Mouse (Mus musculus) heart, adult 9 months (tissue): Measurements from ENCODE around the gene Acap1.

Experiments
- DNase-seq, 2 experiments: peaks; one replicate each; pipeline ENCODE4 v3.0.0; 2022; ENCODE audit warnings: low spot score in 2 of 2

Acap1 gene

GRCm38 (mm10) chr11:69904311-69904710, 9.0 kb upstream of the Acap1 start:
- DNase-seq = no peak

GRCm38 (mm10) chr11:69902972-69903371, 7.6 kb upstream of the Acap1 start:
- DNase-seq = no peak

DNA sequence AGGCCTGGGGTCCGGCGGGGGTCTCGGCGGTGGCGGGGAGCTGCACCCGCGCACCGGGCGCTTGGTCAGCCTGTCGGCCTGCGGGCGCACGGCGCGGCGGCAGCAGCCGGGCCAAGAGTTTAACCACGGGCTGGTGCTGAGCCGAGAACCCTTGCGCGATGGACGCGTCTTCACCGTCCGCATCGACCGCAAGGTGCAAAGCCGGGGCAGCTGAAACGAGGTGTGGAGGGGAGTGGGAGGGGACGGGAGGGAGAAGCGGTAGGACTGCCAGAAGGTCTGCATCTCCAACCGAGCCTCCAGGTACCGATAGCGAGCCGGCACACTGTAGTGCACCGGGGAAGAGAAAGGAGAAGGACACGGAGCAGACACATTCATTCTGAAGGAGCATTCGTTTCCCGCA, 6.7 kb upstream of the Acap1 start:
- peak in 1 of 2 experiments; percentile 27 for DNase-seq

DNA sequence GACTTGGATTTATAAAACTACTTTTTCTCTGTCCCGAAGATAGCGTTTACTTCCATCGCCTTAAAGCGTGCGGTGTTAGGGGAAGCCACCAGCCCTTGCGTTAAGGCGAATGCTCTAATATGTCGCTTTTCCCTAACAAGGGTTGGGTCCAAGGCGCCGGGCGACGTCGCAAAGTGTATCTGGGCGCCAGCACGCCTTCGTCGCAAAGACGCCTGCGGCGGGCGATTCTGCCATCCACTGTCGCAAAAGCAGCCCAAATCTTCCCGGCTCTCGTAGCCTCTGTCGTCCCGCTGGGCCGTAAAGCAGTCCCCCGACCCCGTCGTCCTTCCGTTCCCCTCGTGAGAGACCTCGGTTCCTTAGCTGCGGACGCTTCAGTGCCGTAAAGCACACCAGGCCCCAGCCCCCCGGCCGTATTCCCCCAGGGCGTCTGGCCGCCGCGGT, 6.1 kb upstream of the Acap1 start:
- peak; percentile 97 to 98 for DNase-seq

GRCm38 (mm10) chr11:69900471-69901405, 5.4 kb upstream of the Acap1 start, which contains the start of the genes 2810408A11Rik and Neurl4:
Gene 2810408A11Rik (minus strand): TSS chr11:69900987.
Gene Neurl4 (plus strand): TSS chr11:69901072.
- DNase-seq = peak; percentile 93 to 94

GRCm38 (mm10) chr11:69899870-69900269, 4.5 kb upstream of the Acap1 start:
- no peak for DNase-seq

- DNase-seq = no peak
These were observed 668 bp downstream of the Acap1 start for GRCm38 (mm10) chr11:69894671-69895070.

DNA sequence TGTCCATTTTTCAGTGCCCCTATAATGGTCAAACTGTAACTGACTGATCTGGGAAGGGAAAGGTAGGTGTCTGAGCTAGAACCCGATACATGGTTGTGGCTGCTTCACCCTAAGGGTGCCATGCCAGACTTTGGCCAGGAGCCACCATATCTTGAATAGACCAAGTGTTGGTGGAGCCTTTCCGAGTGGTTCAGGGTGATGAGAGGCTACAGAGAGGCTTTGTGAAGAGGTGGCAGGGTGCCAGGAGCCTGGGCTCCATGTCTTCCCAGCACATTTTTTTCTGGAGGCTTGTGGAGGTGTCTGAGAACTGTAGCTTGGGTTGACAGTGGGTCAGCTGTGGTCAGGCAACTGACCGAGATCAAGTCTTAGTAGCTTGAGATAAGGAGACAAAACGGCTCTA, 3.9 kb downstream of the Acap1 start:
- DNase-seq = no peak

DNA sequence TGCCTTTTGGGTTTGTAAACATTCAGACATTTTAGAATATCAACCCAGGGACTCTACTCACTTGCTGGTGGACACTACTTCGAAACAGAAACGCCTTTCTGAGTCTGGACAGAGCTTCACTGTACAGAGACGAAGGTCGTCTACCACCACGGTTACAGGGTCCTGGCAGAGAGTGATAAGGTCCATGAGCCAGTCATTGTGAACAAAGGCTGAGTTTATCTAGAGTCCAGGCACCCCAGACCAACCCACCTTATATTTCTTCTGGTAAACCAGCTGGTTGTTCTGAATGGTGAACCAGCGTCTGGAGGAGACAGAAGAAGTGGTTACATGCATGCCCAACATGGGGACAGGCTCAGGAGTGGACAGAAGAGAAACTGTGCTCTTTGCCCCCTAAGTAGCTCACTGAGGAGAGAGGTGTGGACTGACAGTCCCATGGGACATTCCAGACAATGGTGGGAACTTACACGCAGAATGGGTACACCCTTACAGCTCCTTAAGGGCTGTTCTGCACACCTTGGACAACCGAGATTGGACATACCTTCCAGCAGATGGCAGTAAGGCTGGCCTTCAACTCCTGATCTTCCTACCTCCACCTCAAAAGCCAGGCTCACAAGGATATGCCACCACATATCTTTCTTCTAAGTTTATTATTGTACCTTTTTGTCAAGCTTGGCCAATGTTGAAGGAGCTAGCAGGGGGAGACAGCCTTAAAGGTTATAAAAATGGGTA, 8.3 kb downstream of the Acap1 start:
- no peak for DNase-seq

DNA sequence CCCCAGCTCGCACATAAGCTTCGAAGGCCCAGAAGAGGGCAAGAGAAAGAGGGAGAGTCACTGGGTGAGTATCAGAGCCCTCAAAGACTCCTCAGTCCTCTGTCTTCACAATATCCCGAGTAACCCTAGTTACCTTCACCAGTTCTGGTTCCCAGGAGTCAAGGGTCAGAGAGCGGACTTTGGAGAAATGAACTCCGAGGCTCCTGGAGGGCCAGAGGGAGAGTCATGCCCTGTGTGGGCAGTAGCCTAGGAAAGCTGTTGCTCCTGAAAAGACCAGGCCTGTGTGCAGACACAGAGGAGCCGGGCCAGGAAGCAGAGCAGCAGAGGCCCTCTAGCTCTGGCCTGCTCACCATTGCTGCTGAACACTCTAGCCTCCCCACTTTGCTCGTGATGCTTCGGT, 10.7 kb downstream of the Acap1 start:
- DNase-seq = no peak

DNA sequence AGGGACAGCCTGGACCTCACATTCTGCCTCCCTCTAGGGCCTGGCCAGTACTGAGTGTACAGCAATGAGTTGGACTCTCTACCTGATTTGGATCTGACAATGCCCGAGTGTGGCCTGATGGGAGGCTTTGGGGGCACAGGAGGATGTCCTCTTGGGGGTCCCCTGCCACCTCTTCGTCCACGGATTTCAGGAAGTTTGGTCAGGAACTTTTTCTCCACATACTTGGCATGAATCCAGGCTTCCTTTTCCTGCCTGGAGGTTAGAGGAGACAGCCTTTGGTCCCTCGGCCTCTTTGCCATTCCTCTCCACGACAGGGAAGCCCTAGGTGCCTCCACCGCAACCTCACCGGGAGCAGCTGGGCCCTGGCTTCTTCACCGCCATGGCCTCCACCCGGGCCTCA, 11.1 kb downstream of the Acap1 start:
- DNase-seq = peak in 1 of 2 experiments; percentile 26

- DNase-seq = no peak
These were observed 11.7 kb downstream of the Acap1 start for GRCm38 (mm10) chr11:69883527-69884151.

- no peak for DNase-seq
These were observed 12.3 kb downstream of the Acap1 start for GRCm38 (mm10) chr11:69883066-69883465.

GRCm38 (mm10) chr11:69881787-69882670, 13.3 kb downstream of the Acap1 start:
- no peak for DNase-seq

DNA sequence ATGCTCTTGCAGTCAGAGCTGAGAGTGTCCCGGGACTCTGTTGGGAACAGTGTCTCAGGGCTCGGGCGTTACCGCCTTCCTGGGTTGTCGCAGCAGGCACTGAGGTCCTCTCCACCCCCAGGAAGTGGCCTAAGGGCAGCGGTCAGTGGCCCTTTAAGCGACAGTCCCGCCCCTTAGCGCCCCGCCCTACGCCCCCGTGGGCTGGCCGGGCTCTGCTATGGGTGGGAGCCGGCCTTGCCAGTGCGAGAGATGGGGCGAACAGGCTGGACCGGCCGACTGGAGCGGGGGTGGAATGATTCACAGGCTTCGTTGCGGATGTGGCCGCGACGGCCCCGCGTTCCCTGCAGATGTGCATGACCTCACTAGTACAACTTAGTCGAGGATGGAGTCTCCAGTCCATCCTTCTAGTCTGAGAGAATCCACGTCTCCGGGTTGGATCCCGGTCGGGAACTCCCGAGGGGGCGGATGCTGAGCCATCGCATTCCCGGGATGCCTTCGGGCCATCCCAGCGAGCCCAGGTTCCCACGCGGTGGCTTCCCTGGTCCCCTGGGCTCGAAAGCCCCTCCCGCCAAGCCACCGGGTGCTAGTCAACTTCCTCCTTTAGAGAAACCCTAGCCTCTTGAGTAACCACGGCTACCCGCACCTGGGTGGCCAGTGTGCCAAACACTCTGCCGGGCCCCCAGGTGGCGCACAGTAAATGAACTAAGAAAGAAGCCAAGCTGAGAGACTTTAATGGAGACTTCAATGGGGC, 14.3 kb downstream of the Acap1 start, which contains the start of gene Kctd11:
Kctd11 (minus strand) TSS at position 554 of the 751 bp plus-strand sequence.
- DNase-seq = peak; percentile 95 to 97

GRCm38 (mm10) chr11:69880506-69880852, 14.9 kb downstream of the Acap1 start:
- no peak for DNase-seq

- DNase-seq = no peak
These were observed 15.6 kb downstream of the Acap1 start for GRCm38 (mm10) chr11:69879711-69880110.

- DNase-seq = no peak
These were observed 16.4 kb downstream of the Acap1 start for GRCm38 (mm10) chr11:69878952-69879351.

DNA sequence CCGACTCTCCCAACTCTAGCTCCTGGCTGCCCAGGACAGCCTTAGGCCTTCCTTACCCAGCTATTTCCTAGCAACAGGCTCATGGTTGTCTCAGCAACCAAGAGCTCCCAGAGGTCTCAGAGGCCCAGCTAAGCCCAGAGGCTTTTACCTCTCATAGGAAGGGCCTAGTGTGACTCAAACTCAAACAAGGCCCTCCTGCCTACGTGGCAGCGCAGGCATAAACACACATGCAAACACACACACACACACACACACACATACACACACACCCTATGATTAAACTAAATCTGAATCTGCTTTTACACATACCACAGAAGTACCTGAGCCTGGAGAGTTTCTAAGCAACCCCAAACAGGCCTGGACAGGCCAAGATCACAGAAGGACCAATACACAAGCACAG, 16.9 kb downstream of the Acap1 start:
- no peak for DNase-seq

- no peak for DNase-seq
These were observed 17.5 kb downstream of the Acap1 start, which contains the start of gene Tmem95 for GRCm38 (mm10) chr11:69877878-69878277. Gene Tmem95 (minus strand): TSS chr11:69878018.
